Mouse (Mus musculus): ENCODE measurements around the gene Xrcc4.
"Not testable (repeated sequence)": the region's sequence is repeated elsewhere in the genome, so short reads cannot be mapped to it uniquely, and the experiment has no call there.

The Xrcc4 gene

GRCm38 (mm10) chr13:89812169-89812568 is 277.2 kb downstream of the Xrcc4 start:
- no peak for DNase-seq (ENCODE audit: low read depth)

- peak; percentile 28 for DNase-seq (ENCODE audit: low read depth)
These were observed 280.4 kb downstream of the Xrcc4 start for GRCm38 (mm10) chr13:89809024-89809423.

- DNase-seq (ENCODE audit: low read depth) = no peak
These were observed 287.5 kb downstream of the Xrcc4 start for GRCm38 (mm10) chr13:89801901-89802300.

- DNase-seq (ENCODE audit: low read depth) = no peak
These were observed 291.7 kb downstream of the Xrcc4 start for GRCm38 (mm10) chr13:89797721-89798120.

GRCm38 (mm10) chr13:89791475-89791874 is 297.9 kb downstream of the Xrcc4 start:
- DNase-seq (ENCODE audit: low read depth) = no peak

- peak; percentile 80 for DNase-seq (ENCODE audit: low read depth)
These were observed 306.5 kb downstream of the Xrcc4 start for GRCm38 (mm10) chr13:89782886-89783285.

- DNase-seq (ENCODE audit: low read depth) = no peak
These were observed 309.1 kb downstream of the Xrcc4 start for GRCm38 (mm10) chr13:89780276-89780675.

GRCm38 (mm10) chr13:89779208-89779911 is 310.0 kb downstream of the Xrcc4 start:
- peak; percentile 70 for DNase-seq (ENCODE audit: low read depth)

- DNase-seq (ENCODE audit: low read depth) = no peak
These were observed 311.6 kb downstream of the Xrcc4 start for GRCm38 (mm10) chr13:89777764-89778163.

- DNase-seq (ENCODE audit: low read depth) = peak; percentile 48
These were observed 312.3 kb downstream of the Xrcc4 start for GRCm38 (mm10) chr13:89777146-89777545.

GRCm38 (mm10) chr13:89766551-89766950 is 322.9 kb downstream of the Xrcc4 start:
- DNase-seq (ENCODE audit: low read depth) = peak; percentile 31

GRCm38 (mm10) chr13:89765966-89766365 is 323.4 kb downstream of the Xrcc4 start:
- peak; percentile 59 for DNase-seq (ENCODE audit: low read depth)

GRCm38 (mm10) chr13:89762339-89762738 is 327.1 kb downstream of the Xrcc4 start:
- DNase-seq (ENCODE audit: low read depth) = no peak

- DNase-seq (ENCODE audit: low read depth) = no peak
These were observed 333.1 kb downstream of the Xrcc4 start for GRCm38 (mm10) chr13:89756347-89756746.

GRCm38 (mm10) chr13:89750562-89750961 is 338.8 kb downstream of the Xrcc4 start:
- DNase-seq (ENCODE audit: low read depth) = not testable (repeated sequence)

- no peak for DNase-seq (ENCODE audit: low read depth)
These were observed 346.2 kb downstream of the Xrcc4 start for GRCm38 (mm10) chr13:89743201-89743600.

GRCm38 (mm10) chr13:89742686-89743200 is 346.7 kb downstream of the Xrcc4 start:
- no peak for DNase-seq (ENCODE audit: low read depth)

- no peak for DNase-seq (ENCODE audit: low read depth)
These were observed 347.4 kb downstream of the Xrcc4 start, which contains the start of gene Vcan for GRCm38 (mm10) chr13:89741766-89742685. TSS of gene Vcan (minus strand) at chr13:89742509.

- no peak for DNase-seq (ENCODE audit: low read depth)
These were observed 348.3 kb downstream of the Xrcc4 start for GRCm38 (mm10) chr13:89741116-89741551.

GRCm38 (mm10) chr13:89740243-89741115 is 348.9 kb downstream of the Xrcc4 start:
- DNase-seq (ENCODE audit: low read depth) = peak; percentile 95

GRCm38 (mm10) chr13:89739696-89740242 is 349.6 kb downstream of the Xrcc4 start:
- no peak for DNase-seq (ENCODE audit: low read depth)
